Mouse (Mus musculus) cerebellum, adult 2 months (tissue): ENCODE results near the gene Mme.

Experiments used
- CTCF ChIP-seq: fragments of 200-500 bp; IDR thresholded peaks from 2 replicates; pipeline ENCODE4 v1.5.1; 2011; ENCODE audit warnings: low read depth, mild to moderate bottlenecking, control low read depth, low read length, moderate library complexity, borderline replicate concordance; ENCODE audit not compliant: insufficient read depth
- POLR2A ChIP-seq: fragments of 200-500 bp; IDR thresholded peaks from 2 replicates; pipeline ENCODE4 v1.6.1; 2011; ENCODE audit warnings: low read length, control low read depth, borderline replicate concordance; ENCODE audit not compliant: insufficient read depth

GRCm38 (mm10) chr3:63315211-63315760 is 73.9 kb downstream of the Mme start:
- TF ChIP-seq CTCF (no peak), POLR2A (no peak)
